Mouse (Mus musculus) kidney, adult 8-10 months (tissue): ENCODE data around the gene St7.

Experiments used
- DNase-seq, 2 experiments: peaks; one replicate each; pipeline ENCODE4 v3.0.0; 2022

St7 gene

DNA sequence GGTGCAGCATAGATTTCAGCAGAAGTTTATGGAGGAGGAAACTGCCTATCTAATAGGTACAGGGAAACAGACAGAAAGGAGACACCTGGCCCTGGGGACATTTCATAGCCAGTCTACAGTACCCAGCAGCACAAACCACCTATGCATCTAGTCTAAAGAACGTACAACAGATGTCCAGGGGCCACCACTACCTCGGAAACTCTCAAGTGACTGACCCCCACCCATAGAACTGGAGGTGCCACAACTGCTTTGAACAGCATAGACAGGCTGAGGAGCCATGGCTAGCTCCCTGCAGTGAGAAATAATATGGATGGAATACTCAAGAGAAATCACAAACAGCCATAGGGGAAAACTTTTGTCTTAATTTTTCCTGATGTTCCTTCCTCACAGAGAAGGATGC lies 220.1 kb downstream of the St7 start:
- no peak for DNase-seq

DNA sequence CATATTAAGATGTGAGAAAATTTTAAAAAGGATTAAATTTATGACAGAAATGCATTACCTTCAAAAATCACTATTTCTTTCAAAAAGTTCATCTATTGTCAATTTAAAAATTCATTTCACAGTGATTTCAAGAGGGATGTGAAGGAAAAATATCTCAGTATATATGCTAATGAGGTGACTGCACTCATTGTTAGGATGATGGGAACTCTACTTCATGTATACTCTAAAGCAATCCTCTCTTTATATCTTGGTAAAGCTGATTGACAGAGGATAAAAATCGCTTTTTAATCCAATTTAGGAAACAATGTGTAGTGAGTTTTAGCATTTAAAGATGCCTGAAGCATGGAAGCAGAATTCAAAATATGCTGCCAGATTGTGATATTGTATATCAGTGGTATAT lies 220.6 kb downstream of the St7 start:
- DNase-seq, result no peak

DNA sequence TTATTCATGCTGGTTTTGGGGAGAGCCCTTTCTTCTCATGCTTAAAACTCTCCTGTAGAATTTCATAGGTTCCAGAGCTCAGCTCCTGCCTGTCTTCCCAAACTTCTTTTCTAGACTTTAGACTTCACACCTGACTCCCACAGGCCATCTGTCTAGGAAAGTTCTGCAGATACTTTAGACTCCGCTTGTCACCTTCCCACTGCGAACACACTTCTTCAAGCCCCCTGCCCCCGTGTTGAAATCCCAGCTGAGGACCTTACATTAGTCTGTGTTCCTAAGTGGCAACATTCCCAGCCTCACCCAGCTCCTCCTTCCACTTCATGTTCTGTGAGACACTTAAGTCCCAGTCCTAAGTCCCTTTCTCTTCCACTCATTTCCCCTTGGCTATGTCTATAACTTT lies 221.6 kb downstream of the St7 start:
- no peak for DNase-seq

DNA sequence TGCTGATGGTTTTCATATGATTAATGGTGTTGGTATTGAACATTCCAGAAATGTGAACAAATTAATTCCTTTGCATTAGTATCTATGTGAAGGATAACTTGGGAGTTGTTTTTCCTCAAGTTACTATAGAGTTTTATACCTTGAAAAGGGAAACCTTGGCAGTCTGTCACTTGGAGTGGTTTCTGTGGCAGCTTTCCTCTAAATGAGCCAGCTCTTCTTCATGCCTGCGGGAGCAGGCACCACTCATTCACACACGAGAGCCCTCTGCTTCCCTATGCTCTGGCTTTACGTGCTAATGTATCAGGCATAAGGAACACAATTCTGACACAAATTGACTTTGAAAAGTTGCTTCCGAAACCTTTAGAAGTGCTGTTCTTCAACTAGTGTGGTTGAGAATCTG lies 224.5 kb downstream of the St7 start:
- no peak for DNase-seq

DNA sequence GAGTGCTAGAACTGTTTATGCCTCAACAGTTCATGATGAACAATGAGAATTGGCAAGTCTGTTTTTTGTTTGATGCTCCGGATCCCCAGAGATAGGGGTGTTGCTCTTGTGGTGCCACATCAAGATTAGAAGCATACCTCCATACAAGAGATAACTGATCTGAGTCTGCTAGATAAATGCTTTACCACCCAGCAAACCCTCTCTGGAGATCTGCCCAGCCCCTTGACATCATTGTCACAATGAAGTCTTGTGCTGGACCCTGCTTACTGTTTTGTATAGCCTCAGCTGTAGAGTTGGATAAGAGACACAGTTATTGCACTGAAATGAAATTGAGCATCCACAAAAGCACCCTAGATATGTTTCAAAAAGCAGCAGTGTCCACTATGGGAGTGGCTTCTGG lies 229.4 kb downstream of the St7 start:
- DNase-seq, result no peak

DNA sequence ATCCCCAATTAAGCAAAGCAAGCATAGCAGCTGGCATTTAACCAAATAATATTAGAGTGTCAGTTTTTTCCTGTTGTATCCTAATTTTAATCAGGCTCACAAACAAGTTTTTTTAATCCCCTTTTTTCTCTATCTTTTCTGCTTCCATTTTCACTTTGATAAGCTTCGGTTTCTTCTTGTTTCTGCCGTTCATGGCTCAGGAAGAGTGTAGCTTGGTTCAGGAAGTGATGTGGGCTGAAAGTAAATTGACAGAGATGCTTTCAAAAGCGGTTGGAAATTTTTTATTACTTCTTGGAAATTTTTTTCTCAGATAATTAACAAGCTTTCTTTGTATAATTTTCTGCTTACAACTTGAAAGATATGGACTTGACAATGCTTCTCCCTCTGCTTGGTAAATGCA lies 230.2 kb downstream of the St7 start:
- DNase-seq, result no peak

DNA sequence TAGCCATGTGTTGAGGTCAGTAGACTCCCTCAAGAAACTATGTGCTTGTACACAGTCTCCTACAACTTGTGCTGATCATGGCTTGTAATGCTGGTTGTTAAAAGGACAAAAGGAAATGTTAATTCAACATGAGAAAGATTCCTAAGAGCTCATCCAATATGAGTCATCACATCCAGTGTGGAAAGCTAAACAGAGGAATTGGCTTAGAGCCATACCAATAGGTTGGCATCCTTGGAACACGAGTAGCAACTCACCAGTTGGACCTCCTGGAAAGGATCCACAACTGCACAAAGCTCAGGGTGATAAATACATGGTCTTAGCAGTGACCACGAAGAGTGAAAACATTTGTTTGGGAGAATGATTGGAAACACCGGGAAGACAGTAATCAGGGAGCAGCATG lies 230.6 kb downstream of the St7 start:
- DNase-seq, result no peak

DNA sequence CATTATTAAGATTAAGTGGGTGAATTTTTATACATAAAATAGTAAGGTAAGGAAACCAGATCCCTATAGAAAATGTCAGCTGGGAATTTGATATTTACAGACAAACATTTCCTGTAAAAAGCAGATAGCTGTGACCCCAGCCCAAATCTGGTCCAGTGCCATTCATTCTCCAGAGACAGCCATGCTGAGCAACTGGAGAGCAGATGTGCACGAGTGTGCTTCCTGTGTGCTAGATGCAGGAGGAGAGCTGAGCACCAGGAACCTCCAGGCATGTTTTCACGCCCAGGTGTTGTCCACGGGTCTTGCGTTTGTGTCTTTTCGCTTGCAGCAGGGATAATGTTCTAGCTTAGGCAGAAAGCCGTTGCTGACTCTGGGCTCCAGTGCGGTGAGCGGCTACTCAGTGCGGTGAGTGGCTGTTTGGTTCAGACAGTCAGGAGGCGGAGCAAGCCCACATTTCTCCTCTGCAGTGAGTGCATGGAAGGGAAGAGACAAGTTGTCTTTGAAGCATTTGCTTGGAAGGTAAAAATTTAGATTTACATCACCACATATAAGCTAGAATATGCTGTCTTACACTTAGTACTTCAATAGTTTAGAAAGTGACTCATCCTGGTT lies 231.3 kb downstream of the St7 start:
- DNase-seq, result no peak

DNA sequence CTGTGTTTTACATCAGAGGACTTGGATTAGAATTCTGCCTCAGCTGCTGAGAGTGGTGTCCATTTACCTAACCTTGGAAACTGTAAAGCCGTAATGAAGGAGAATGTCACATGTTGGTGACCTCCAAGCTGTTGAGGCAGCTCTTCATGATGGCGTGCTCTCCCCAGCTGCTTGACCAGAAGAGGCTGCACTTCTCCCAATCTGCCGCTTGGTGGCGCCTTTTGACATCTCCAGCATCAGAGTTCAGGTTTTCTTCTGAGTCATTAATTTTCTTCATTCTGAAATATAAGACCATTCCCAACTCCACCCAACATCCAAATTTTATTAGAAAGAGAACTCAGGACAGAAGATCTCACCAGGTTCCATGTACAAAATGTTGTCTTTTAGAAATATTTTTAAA lies 232.5 kb downstream of the St7 start:
- DNase-seq, result peak in 1 of 2 experiments; percentile 15

DNA sequence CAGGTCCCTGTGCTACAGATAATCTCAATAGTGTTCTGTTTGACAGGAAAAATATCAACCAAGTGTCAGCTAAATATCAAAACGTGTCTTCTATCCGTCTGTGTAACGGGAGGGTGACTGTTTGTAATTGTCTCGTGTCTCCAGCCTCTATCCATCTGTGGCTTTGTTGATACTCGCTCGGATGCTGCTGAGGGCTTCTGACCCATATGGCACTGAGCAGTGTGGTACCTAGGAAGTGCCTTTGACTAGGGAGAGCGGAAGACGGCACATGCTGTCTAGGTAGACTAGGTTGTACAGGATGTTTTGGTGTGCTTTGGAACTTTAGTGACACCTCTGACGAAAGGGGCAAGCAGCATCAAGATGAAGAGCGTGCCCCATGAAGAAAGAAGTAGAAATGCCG lies 235.0 kb downstream of the St7 start:
- DNase-seq, result no peak

DNA sequence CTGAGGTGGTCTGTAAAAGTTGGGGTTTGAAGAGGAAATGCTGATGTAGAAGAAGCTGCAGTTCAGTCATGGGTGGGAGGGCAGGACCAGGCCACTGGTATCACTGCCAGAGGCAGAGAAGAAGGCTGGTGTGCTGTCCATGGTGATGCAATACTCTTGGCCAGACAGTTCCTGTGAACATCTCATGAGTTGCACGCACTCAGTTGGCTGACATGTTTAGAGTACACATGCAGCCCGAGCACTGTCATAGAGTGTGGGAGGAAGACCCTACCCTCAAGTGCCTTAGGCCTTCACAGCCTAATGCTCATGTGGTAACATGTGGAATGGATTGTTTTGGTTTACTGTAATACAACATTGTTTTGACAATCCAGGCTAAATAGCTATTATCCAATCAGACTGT lies 238.5 kb downstream of the St7 start:
- no peak for DNase-seq

DNA sequence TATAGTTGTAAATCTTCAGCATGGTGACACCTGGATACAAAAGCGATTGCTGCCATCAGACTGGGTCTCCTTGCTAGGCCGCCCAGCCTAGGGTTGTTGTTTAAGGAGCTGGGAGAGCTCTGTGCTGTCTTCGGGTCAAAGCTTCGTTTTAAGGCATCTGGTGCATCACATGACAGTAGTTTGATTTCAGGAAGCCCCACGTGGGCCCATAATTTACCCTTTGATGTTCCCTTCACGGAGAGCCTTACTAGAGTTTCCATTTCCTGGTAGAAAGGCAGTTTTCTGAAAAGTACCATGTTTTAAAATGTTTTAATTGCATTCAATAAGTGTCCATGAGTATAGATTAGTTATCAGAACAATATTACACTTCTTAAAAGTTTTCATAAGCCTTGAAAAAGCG lies 239.1 kb downstream of the St7 start:
- DNase-seq, result no peak

DNA sequence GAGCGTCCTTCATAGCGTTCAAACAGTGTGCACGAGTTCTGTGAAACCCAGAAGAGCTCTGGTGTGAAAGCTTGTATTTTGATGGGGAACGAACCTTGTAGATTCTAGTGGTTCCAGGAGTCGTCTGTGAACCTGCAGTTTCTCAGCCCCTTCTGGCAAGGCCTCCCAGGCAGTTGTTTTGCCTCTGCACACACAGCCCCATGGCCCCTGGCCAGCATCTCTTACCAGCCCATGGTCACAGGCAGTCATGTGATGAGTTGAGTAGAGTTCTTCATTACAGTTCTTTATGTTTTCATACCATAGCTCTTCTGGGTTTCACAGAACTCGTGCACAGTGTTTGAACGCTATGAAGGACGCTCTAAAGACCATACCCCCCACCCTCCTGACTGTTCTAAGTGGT lies 240.1 kb downstream of the St7 start:
- no peak for DNase-seq

DNA sequence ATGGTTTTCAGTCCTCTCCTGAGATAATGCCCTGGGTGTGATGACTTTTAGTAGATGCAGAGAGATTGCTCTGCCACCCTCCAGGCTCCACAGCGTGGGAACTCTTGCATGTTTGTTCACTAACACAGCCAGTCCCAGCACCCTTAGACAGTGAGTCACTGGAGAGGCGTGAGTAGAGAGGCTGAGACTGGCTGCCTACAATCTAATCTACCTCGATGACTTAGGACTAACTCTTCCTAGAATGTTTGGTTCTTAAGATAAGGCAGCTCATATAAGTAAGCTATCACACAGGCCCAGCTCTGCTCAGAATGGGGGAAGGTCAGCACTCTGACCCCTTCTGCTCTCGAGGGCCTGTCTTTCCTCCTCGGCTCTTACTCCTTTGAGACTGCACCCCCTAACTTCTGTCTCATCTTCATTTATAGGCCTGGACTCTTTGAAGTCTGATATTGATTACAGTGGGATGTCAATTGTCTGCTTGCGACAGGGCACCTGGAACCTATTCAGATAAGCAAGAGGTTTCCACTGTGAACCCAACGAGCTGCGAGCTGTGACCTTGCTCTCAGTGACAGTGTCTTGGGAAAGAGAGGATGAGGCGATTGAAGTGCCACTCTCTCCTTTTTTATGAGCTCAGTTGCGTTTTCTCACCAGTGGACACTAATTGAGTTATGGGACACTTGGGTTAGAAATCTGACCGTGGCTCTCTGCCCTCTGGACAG lies 246.1 kb downstream of the St7 start:
- DNase-seq, result no peak

DNA sequence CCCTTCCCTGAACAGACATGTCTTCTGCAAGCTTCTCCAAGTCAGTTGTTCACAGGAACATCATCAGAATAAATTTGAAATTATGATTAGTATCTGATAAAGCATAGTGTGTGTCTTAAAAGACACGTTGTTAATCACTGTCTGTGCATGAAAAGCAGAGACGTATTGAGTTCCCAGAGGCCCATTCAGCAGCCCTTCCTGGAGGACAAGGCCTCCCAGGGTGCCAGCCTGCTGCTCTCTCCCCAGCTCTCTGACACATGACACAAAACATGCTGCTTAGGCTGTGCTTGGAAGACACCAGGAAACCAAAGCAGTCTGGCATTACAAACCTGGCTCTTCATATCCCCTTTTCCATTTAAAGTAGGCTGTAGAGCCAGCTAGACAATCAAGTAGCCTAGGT lies 249.2 kb downstream of the St7 start:
- no peak for DNase-seq

DNA sequence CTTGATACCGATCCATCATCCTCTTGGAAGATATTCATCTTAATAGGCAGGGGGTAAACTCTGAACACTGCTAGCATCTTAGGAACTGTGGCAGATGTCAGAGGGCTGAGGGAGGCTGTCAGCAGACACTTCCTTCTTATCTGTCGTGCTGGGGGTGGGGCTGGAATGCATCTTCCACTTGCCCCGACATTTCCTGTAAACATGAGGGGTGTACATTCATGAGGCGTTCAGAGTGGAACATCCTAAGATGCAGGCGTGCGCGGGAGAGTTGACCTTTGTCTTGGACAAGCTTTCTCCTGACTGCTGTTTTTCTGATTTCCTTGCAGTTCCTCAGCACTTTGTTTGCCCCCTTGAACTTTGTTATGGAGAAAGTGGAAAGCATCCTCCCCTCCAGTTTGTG lies 249.6 kb downstream of the St7 start:
- DNase-seq, result no peak

DNA sequence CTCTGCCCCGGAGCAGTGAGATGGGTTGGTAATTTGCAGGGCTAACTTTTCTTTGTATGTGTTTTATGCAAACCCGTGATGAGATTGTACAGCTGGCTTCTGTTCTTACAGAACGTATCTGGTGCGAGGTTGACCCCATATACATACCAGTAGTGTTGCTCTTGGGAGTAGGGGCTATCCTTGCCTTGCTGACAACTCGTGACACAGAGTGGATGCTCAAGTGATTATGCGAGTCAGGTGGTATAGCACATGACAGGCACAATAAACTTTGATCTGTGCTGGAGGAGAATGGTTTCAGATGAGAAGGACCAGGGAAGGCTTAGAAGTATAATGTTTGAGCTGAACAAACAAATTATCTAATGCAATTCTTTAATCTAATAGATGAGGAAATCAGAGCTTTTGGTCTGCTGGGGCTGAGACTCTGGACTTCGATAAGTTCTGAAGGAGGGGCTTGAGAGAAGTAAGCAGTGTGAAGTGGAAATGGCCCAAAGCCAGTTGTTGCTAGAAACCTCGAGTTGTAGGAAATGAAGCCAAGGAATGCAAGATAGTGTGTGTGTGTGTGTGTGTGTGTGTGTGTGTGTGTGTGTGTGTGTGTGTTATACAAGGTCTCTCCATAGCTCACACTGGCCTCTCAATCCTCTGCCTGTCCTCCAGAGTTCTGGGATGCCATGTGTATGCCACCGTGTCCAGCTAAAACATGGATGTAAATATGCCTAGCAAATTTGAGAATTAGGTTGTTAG lies 251.3 kb downstream of the St7 start:
- DNase-seq, result no peak

DNA sequence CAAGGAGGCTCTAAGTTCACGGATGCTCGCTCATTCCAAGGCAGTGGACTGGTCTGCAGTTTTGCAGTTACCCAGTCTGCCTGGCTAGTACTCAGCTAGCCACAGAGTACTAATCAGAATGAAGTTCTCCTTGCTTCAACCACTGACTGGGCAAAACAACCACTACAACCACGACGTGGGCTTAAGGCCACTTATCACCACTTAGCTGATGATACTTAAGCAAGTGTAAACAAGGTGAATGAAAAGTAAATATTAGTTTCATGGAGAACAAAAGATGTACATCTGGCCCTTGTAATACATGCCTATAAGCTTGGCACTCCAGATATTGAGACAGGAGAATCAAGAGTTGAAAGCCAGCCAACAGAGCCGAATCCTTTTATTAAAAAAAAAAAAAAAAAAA lies 253.7 kb downstream of the St7 start:
- no peak for DNase-seq

DNA sequence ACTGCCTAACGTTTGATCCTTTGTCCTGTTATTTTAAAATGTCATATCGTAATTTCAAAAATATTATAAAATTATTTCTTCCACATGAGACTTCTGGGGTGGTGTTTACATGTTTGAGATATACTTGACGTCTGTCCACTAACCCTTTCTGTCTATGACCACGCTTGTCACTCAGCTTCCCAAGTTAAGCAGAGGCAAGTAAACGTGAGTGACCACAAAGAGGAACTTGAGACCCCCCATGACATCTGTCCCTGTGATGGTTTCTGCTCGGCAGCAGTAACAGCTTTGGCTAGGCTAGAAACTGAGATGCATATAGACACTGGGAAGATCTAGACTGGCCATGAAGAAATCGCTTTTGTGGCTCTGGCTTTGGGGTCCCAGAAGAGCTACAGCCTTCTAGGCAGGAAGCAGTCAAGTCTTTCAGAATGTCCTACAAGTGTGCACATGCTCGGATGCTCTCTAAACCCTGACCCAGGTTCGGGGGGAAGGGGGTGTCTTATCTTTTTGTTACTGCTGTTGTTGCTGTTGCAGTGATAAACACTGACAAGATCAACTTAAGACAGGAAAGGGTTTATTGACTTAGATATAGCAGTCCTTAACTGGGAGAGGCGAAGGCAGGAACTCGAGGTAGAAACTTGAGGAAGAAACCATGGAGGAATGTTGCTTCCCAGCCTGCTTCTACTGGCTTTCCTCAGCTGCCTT lies 254.5 kb downstream of the St7 start:
- no peak for DNase-seq

DNA sequence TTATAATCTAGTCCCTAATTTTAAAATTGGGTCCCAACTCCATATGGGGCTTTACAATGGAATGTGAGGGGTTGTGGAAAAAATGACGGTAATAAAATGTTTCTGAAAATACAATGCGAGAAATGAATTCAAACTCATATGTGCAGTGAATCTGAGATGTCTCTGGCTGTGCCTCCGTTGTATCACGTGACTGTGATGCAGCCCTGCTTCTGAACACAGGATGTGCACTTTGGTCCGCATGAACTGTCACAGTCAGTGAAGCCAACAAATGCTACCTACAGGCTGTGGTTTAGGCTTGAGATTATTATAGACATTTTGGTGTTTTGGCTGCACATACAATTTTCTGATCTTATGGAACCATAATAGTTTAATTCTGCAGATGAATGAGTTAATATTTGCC lies 256.4 kb downstream of the St7 start:
- no peak for DNase-seq

DNA sequence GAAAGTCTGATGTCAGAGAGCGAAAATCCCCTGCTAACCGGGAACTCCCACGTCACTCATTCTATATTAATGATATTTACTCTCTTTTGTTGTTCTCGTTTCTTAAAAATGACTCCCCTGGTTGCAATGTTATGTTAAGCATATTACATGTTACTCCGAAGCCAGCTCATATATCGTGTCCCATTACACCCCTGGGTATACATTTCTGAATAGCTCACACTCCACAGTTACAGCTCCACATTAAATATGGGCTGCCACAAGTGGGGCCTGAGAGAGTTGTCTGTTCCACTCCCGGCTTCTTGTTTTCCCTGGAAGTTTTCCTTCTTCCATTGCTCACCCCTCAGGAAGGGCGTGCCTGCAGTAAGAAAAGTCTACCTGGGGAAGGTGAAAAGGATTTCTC lies 259.0 kb downstream of the St7 start:
- no peak for DNase-seq

DNA sequence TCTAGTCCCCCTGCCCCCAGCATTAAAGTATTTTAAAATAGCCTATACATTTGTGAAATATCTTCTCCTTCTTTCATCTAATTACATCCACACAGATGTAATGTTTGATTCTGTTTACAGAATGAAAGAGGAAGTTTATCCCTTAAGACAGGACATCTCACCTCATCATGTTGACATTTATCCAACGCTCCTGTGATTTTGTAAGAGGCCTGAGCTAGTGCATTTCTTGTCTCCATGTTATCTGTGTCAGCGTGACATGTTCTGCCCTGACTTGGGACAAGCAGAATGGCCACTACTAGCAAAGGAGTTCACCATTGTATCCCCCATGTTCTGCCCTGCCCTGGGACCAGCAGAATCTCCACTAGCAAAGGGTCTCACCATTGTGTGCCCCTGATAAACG lies 270.7 kb downstream of the St7 start:
- no peak for DNase-seq

DNA sequence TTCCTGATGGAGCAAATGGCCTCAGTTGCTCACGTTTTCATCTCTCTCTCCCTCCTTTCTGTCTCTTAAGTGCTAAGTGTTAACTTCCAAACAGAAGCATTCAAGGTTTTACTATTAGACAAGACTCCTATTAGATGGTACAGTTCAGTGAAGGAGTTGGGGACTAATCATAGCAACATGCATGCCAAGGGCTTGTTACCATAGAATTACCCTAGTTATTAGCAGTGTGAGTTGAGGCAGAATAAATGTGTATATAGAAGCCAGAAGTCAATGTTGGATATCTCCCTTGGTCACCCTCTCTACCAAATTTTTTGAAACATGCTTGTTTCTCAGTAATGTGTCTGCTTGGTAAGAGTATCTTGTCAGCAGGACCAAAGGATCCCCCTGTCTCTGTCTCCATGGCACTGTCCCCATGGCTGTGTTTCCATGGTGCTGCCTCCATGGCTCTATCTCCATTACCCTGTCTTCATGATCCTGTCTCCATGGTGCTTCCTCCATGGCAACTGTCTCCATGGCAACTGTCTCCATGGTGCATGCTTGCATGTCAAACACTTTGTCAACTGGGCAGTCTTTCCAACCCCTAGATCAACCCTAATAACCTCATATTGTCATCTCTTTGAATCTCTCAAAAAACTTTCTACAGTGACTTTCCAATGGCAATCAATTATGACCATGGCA lies 275.9 kb downstream of the St7 start:
- DNase-seq, result no peak
